Mouse (Mus musculus) heart, postnatal 0 days (tissue): ENCODE results near the gene Pitpnm3.

Experiments
- CTCF ChIP-seq: IDR thresholded peaks from 2 replicates; pipeline ENCODE4 v1.5.1; 2016; ENCODE audit warnings: antibody characterized with exemption, control low read depth, low read depth
- EP300 ChIP-seq: IDR thresholded peaks from 2 replicates; pipeline ENCODE4 v1.6.1; 2016; ENCODE audit warnings: antibody characterized with exemption, low read depth

- TF ChIP-seq CTCF (no peak), EP300 (no peak)
These were observed 24.9 kb downstream of the Pitpnm3 start for GRCm38 (mm10) chr11:72110726-72111125.
